Mouse (Mus musculus) cerebellum, postnatal 10 days (tissue): Measurements from ENCODE around the gene Magt1.
A peak's percentile ranks its signal among the peaks of the same experiment; 100 is the strongest.
"Not testable (repeated sequence)": the region's sequence is repeated elsewhere in the genome, so short reads cannot be mapped to it uniquely, and the experiment has no call there.

Source experiments
- DNase-seq, 2 experiments: peaks; one replicate each; pipeline ENCODE4 v3.0.0; 2021; ENCODE audit warnings: mixed read lengths in 2 of 2

Gene Magt1

GRCm38 (mm10) chrX:105946357-105946756 lies 65.3 kb downstream of the Magt1 start:
- no peak for DNase-seq

GRCm38 (mm10) chrX:105939245-105939644 lies 72.5 kb downstream of the Magt1 start:
- DNase-seq, result no peak

- DNase-seq, result no peak
These were observed 74.0 kb downstream of the Magt1 start for GRCm38 (mm10) chrX:105937736-105938135.

- no peak for DNase-seq
These were observed 77.4 kb downstream of the Magt1 start for GRCm38 (mm10) chrX:105934341-105934740.

DNA sequence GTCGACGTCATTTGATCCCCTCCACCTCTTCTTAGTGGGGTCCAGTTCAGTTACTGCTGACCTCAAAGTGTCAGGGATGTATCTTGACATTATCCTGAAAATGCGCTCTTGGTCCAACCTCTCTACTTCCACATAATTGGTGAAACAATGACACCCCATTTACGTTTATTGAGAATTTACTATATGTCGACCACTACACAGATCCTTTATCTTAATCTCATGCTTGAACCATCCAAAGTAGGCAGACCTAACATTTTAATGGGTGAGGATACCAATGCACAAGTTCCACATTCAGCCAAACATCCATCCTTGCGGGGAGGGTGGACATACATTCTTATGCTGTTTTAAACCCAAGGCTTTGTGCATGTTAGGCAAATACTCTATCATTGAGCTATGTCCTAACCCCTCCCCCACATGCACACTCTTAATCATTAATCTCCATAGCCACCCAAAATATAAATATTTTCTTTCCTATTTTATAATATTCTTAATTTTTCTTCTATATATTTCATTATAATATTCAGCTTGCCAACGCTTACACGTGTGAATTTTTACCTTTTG lies 82.1 kb downstream of the Magt1 start:
- DNase-seq, result peak in 1 of 2 experiments; percentile 8

DNA sequence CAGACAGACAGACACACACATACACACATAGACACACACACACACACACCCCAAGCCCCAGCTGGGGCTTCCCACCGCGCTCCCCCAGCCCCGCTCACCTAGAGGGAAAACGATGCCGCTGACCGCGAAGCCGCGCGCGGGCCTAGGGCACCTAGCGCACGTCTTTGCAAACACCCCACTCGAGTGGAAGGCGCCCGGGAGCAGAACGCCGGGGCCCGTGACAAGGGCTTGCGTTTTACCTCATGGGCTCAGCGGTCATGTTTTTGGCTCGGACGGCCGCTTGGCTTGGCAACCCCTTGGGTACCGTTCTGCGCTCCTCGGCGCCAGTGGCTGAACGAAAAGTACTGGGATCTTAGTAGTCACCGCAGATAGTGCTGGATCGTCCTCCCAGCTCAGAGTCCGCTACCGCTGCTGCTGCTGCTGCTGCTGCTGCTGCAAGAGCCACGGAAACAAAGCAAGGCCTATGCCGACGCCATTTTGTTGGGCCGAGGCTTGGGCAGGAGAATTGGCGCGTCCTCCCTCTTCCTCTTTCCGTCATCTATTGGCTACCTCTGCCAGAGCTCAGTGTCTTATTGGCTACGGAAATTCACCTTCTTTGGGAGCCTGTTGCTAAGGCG lies 82.7 kb downstream of the Magt1 start, which contains the start of gene Atrx:
TSS of gene Atrx (minus strand) at position 543 of the 617 bp plus-strand sequence.
- peak; percentile 85 to 87 for DNase-seq

GRCm38 (mm10) chrX:105927941-105928860 lies 83.5 kb downstream of the Magt1 start:
- peak; percentile 77 to 82 for DNase-seq

DNA sequence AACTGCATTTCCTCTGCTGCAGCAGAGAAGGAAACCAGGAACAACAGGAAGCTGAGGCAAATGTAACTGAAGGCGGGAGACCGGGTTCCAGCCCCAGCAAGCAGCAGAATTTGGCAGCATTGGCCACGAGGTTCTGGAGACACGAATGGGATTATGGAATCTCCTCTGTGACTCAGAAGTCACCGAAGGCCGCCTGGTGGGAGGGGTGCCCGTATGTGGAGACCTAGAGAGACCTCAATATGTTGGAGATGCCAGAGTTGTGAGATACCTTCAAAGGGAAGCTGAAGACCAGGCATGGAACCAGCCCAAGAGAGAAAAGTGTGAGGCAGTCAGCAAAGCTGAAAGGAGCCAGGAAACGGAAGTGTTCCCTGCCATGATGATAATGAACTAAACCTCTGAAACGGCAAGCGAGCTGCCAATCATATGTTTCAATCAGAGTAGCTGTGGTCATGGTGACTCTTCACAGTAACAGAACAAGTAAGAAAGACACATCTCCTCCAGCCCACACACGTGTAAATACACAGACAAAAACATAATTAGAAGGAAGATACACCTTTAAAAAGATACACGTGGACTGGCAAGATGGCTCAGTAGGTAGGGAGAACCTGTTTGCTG lies 85.5 kb downstream of the Magt1 start:
- peak; percentile 15 to 17 for DNase-seq

DNA sequence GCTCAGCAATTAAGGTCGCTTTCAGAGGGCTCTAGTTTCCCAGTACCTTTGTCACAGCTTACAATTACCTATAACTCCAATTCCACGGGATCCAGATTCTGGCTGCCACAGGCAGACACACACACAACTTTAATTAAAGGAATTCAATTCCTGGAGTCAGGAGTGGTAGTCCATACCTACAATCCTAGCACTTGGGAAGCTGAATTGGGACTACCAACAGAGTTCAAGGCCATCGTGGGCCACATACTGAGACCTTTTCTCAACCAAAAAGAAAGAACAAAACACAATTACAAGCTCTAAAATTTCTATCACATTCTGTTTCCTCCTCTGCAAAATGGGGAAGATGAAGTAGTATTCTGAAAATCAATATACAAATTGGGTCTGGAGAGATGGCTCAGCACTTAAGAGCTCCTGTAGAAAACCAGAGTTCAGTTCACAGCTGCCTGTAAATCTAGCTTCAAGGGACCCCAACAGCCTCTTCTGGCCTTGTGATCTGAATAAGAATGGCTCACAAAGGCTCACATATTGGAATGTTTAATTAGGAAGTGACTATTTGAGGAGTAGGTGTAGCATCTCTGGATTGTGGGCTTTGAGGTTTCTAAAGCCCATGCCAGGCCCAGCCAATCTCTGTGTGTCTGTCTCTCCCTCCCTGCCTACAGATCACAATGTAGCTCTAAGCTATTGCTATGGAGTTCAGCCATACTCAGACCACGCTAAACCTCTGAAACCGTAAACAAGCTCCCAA lies 87.2 kb downstream of the Magt1 start:
- DNase-seq, result no peak

GRCm38 (mm10) chrX:105923896-105924295 lies 87.8 kb downstream of the Magt1 start:
- DNase-seq, result no peak

DNA sequence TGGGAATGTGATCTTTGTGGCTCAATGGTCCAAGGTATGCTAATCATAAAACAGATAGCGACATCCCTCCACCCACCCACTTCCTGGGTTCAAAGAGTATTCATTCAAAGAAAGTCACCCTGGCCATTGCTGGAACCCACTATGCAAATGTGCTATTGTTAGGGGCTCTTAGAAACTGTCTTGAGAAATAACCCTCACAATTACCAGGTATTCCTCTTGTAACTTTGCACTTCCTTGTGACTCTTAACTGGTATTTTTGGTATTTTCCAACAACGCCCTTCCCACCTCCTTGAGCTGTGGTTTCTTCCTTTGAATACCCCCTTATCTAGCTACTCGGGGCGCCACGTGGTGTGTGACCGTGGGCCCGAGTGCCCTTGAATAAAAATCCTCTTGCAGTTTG lies 88.7 kb downstream of the Magt1 start:
- not testable (repeated sequence) for DNase-seq

- peak; percentile 37 to 44 for DNase-seq
These were observed 90.3 kb downstream of the Magt1 start for GRCm38 (mm10) chrX:105921421-105921820.
